Mouse (Mus musculus) midbrain, postnatal 0 days (tissue): ENCODE data around the gene Adgra1. TPM values are rescaled to one million over a fixed set of nuclear protein-coding genes. Genes with fewer than 3 reads are reported as not detected.

ENCODE experiments used
- ATAC-seq: fragments of 200-750 bp; cut with Nextera tagmentation; 2 replicates; pipeline ENCODE4 v1.8.0; 2017; ENCODE audit warnings: moderate number of reproducible peaks, mild to moderate bottlenecking, moderate TSS enrichment, moderate library complexity; ENCODE audit not compliant: low FRiP score
- DNase-seq: peaks from one replicate; pipeline ENCODE4 v3.0.0-alpha.2; 2015; ENCODE audit warnings: low spot score
- H3K27ac ChIP-seq: fragments of 300-500 bp; sonication (generic); 2 replicates; pipeline ENCODE4 v1.5.1; 2014; ENCODE audit warnings: low read depth, mild to moderate bottlenecking, low read length, mixed read lengths
- H3K27me3 ChIP-seq: fragments of 300-500 bp; sonication (generic); 2 replicates; pipeline ENCODE4 v1.6.1; 2014; ENCODE audit warnings: low read length, control low read depth, mixed read lengths; ENCODE audit not compliant: insufficient read depth
- H3K36me3 ChIP-seq: fragments of 300-500 bp; sonication (generic); 2 replicates; pipeline ENCODE4 v1.6.1; 2014; ENCODE audit warnings: low read length, control low read depth, mixed read lengths; ENCODE audit not compliant: insufficient read depth
- H3K4me1 ChIP-seq: fragments of 300-500 bp; sonication (generic); 2 replicates; pipeline ENCODE4 v1.6.1; 2014; ENCODE audit warnings: mild to moderate bottlenecking, control low read depth, antibody characterized with exemption, low read length, mixed read lengths; ENCODE audit not compliant: insufficient read depth
- H3K4me2 ChIP-seq: fragments of 300-500 bp; sonication (generic); 2 replicates; pipeline ENCODE4 v1.6.1; 2014; ENCODE audit warnings: low read depth, mild to moderate bottlenecking, low read length, mixed read lengths; ENCODE audit not compliant: poor library complexity, severe bottlenecking
- H3K4me3 ChIP-seq: fragments of 300-500 bp; sonication (generic); 2 replicates; pipeline ENCODE4 v1.5.1; 2014; ENCODE audit warnings: low read depth, mild to moderate bottlenecking, low read length, moderate library complexity
- H3K9ac ChIP-seq: fragments of 300-500 bp; sonication (generic); replicated peaks from 2 replicates; pipeline ENCODE4 v1.6.1; 2014; ENCODE audit warnings: mild to moderate bottlenecking, low read length, moderate library complexity, mixed read lengths; ENCODE audit not compliant: poor library complexity, severe bottlenecking
- H3K9me3 ChIP-seq: fragments of 300-500 bp; sonication (generic); 2 replicates; pipeline ENCODE4 v1.6.1; 2016; ENCODE audit warnings: low read length, control low read depth
- CTCF ChIP-seq: IDR thresholded peaks from 2 replicates; pipeline ENCODE4 v1.5.1; 2016; ENCODE audit warnings: antibody characterized with exemption, mild to moderate bottlenecking
- WGBS: fragments of 180-500 bp; shearing (Covaris S2); extraction: QIAGEN DNeasy Blood & Tissue Kit; methylation state at CpG from one replicate; pipeline ENCODE4 v1.1.7; 2014; 5-methylcytosine and 5-hydroxymethylcytosine counted together
- polyA plus RNA-seq: library from polyadenylated mRNA; unstranded; fragments of >200 nt; fragmentation: Nextera tagmentation; extraction: Ambion mirVana; gene quantifications from 2 replicates; pipeline ENCODE4 v1.2.1, GENCODE M21; 2015
- total RNA-seq: library from RNA; depleted of rRNA; stranded (reverse); fragments of >200 nt; gene quantifications from 2 replicates; pipeline ENCODE4 v1.2.3, GENCODE M21; 2014

Adgra1 gene
- total and polyA plus RNA-seq, 2 experiments from 2014 or later: 27.8 to 55.3 TPM

- Histone ChIP-seq H3K4me1 (peaks cover 4% of the 10 kb centered on the region; the same call in 1 of the 2 replicates), H3K9ac (no peak overlapping the region), H3K9me3 (no peaks in the 10 kb centered on the region), H3K4me3 (no peak overlapping the region), H3K36me3 (peaks cover 6% of the 10 kb centered on the region), H3K27ac (no peak overlapping the region), H3K4me2 (no peak overlapping the region), H3K27me3 (no peaks in the 10 kb centered on the region; the same call in 1 of the 2 replicates)
- DNase-seq: no peak
- ATAC-seq: no peak
- WGBS: 55% methylated on average over 6 of the region's 6 CpGs
- no peak for TF ChIP-seq CTCF
These were observed 8.4 kb downstream of the Adgra1 start for GRCm38 (mm10) chr7:139842397-139842796.

- TF ChIP-seq CTCF: peak; percentile 52
- Histone ChIP-seq H3K4me3 (no peak overlapping the region), H3K36me3 (peaks cover 6% of the 10 kb centered on the region), H3K27me3 (no peaks in the 10 kb centered on the region; the same call in 1 of the 2 replicates), H3K9me3 (no peaks in the 10 kb centered on the region), H3K27ac (no peak overlapping the region), H3K4me2 (no peak overlapping the region), H3K9ac (no peak overlapping the region), H3K4me1 (no peaks in the 10 kb centered on the region)
- DNase-seq (peak; percentile 61), ATAC-seq (peak; percentile 54; the same call in 1 of the 2 replicates)
- WGBS: 54% methylated on average over 5 of the region's 5 CpGs
These were observed 9.2 kb downstream of the Adgra1 start for GRCm38 (mm10) chr7:139843140-139843539.

DNA sequence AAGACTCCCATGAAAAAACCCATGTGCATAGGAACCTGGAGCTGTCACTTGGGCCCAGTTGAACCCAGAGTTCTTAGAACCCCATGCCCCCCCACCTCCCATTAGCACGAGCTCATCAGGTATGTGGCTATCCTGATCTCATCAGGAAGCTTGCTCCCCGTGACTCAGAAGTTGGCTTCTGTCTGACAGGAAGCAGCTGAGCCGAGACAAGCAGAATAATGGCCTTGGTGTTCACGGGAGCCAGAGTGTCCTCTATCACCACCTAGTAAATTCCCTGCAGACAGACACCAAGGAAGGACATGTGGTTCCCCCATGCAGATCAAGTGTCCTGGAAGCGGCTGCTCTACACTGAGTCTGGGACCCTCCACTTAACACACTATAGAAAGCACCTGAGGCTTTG is 9.8 kb downstream of the Adgra1 start:
- WGBS: 61% methylated on average over 5 of the region's 5 CpGs
- DNase-seq (no peak), ATAC-seq (no peak)
- Histone ChIP-seq H3K4me2 (no peak overlapping the region), H3K9me3 (no peaks in the 10 kb centered on the region), H3K4me1 (no peaks in the 10 kb centered on the region), H3K27me3 (no peaks in the 10 kb centered on the region; the same call in 1 of the 2 replicates), H3K36me3 (peaks cover 8% of the 10 kb centered on the region), H3K4me3 (no peak overlapping the region), H3K9ac (no peak overlapping the region), H3K27ac (no peak overlapping the region)
- no peak for TF ChIP-seq CTCF

- H3K9ac ChIP-seq: no peak overlapping the region
- no peak overlapping the region for H3K4me3 ChIP-seq
- peak; percentile 40 for TF ChIP-seq CTCF
- no peaks in the 10 kb centered on the region for H3K9me3 ChIP-seq
- DNase-seq (no peak), ATAC-seq (no peak)
- no peaks in the 10 kb centered on the region; the same call in 1 of the 2 replicates for H3K27me3 ChIP-seq
- peaks cover 8% of the 10 kb centered on the region; the same call in 1 of the 2 replicates for H3K4me1 ChIP-seq
- WGBS: 90% methylated on average over 2 of the region's 2 CpGs
- H3K27ac ChIP-seq: no peak overlapping the region
- H3K4me2 ChIP-seq: no peak overlapping the region
- peaks cover 8% of the 10 kb centered on the region for H3K36me3 ChIP-seq
These were observed 11.1 kb downstream of the Adgra1 start for GRCm38 (mm10) chr7:139845101-139845500.

DNA sequence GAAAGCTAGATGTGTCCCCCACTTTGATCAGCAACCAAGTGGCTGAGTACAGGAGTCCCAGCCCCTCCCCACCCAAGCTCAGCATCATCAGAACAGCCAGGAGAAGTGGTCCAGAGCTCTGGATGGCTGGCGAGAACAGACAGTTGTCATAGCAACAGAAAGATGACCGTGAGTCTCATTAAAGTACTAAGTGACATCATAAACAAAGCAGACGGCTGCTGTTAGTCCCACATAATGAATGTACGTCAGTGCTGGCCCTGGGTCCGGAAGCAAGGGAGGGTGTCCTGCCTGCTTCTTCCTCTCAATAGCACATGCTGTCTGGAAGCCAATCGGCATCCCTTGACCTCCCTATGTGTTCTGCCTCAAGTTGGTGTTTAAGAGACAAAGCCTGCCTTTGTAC is 16.2 kb downstream of the Adgra1 start:
- Histone ChIP-seq H3K27ac (peak overlapping the region; percentile 74), H3K4me3 (no peak overlapping the region), H3K4me2 (no peak overlapping the region), H3K27me3 (no peaks in the 10 kb centered on the region; the same call in 1 of the 2 replicates), H3K9me3 (no peaks in the 10 kb centered on the region), H3K36me3 (0 out of 2 replicates have a peak, but pooled peaks cover 2% of the 10 kb centered on the region), H3K9ac (no peak overlapping the region), H3K4me1 (peaks cover 17% of the 10 kb centered on the region; the same call in 1 of the 2 replicates)
- 6% methylated on average over 6 of the region's 6 CpGs for WGBS
- ATAC-seq: peak; percentile 88
- TF ChIP-seq CTCF: no peak
- DNase-seq: peak; percentile 82

DNA sequence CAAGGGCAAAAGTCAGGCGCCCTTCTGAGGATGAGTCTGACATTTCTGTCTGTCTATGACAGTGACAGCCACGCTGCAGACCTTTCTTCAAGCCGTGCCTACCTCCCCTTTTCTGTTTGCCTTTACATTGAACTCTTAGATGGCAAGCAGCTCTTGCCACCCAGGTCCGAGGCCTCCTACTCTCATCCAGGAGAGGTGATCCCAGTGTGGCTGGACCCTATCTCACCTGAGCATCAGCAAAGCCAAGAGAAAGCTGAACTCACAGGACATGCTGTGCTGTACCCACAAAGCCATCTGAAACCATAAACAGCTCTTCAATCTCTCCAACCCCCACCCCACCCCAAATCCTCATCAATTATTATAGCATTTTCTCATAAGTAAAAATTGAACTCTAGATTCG is 16.7 kb downstream of the Adgra1 start:
- Histone ChIP-seq H3K9ac (0 out of 2 replicates have a peak overlapping the region, but pooled peaks have one; percentile 25), H3K36me3 (0 out of 2 replicates have a peak, but pooled peaks cover 2% of the 10 kb centered on the region), H3K4me1 (peaks cover 22% of the 10 kb centered on the region; the same call in 1 of the 2 replicates), H3K4me3 (no peak overlapping the region), H3K9me3 (no peaks in the 10 kb centered on the region), H3K27ac (peak overlapping the region; percentile 74), H3K27me3 (no peaks in the 10 kb centered on the region; the same call in 1 of the 2 replicates), H3K4me2 (no peak overlapping the region)
- no peak for TF ChIP-seq CTCF
- no peak for DNase-seq
- WGBS: 51% methylated on average over 5 of the region's 5 CpGs
- 0 out of 2 replicates have a peak, but pooled peaks have one; percentile 6 for ATAC-seq
